In genomic region chr4:100008371-100009090, GRCm38 (mm10) we compare ENCODE assay signal across 8 mouse cellular contexts.
A peak's percentile ranks its signal among the peaks of the same experiment; 100 is the strongest.
DNase-seq lines count a peak whose midpoint lies in the region; TF ChIP-seq lines count a peak whose summit lies in the region.

No protein-coding gene starts in this region.

- TF ChIP-seq CTCF in left cerebral cortex, adult 2 months (IDR thresholded peaks at IDR 0.05) = peak; percentile 78

- H3K4me3 ChIP-seq in left cerebral cortex, adult 2 months = no peak overlapping the region

- DNase-seq in adrenal gland, adult 2 months = peak; percentile 85
- DNase-seq in embryo, embryonic 11.5 days (ENCODE audit: low read depth, low spot score) = peak; percentile 61
- peak; percentile 33 to 65 for DNase-seq in gastrocnemius, postnatal 4 days (ENCODE audit: low spot score in 2 of 2)
- DNase-seq in induced T-regulatory cell, adult 2 months (ENCODE audit: low read depth) = peak; percentile 7
- DNase-seq in left cerebral cortex, adult 2 months (ENCODE audit: extremely low spot score in 1 of 2, low spot score in 2 of 2) = peak; percentile 46 to 52
- peak; percentile 85 for DNase-seq in lung, postnatal 36 days
- peak; percentile 17 to 59 for DNase-seq in right cerebral cortex, postnatal 36 days (ENCODE audit: low spot score in 2 of 2)
- no peak for DNase-seq in thymus, adult 18-20 months

- intact Hi-C loops in left cerebral cortex, adult 2 months (cut with DNase I) = loop anchor here (1.0 to 5.0 kb wide), 2 partner anchors 399 to 528 kb away; no protein-coding TSS in a partner anchor

- H3K27ac ChIP-seq in left cerebral cortex, adult 2 months = no peak overlapping the region

Comparison
In these comparisons a context has a peak if more than half of its experiments do, and no peak if none do; other contexts are left out.
1. DNase-seq: peak in adrenal gland, adult 2 months (single experiment), embryo, embryonic 11.5 days (single experiment), gastrocnemius, postnatal 4 days (2 of 2), induced T-regulatory cell, adult 2 months (single experiment), left cerebral cortex, adult 2 months (2 of 2), lung, postnatal 36 days (single experiment) and right cerebral cortex, postnatal 36 days (2 of 2); none in thymus, adult 18-20 months (0 of 2).